9 mouse cellular contexts compared by ENCODE assay signal in the genomic region with DNA sequence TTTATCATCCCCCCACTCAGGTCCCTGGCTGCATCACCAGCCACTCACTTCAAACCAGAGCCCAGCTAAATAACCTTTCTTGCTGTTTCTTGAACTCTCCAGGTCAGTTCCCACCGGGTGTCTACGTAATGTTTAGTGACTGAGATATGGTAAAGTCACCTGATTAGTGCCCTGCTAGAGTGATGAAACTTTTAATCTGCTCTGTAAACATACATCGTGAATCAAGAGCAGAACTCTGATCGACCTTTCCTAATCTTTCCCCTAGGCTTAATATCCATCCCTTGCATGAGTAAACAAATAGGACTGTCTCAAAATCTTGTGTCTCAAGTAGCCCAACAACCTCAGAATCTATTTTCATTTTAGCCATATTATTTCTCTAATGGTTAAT. TPM values are rescaled to one million over a fixed set of nuclear protein-coding genes. Genes with fewer than 3 reads are reported as not detected.
A peak's percentile ranks its signal among the peaks of the same experiment; 100 is the strongest.
DNase-seq lines count a peak whose midpoint lies in the region; ATAC-seq and TF ChIP-seq lines count a peak whose summit lies in the region.
"Had no signal": no experiment of that assay in that cellular context is flagged by ENCODE, and none has a peak within 500 bp of the region (broad histone marks: within the 10 kb centered on the region; RNA-seq: fewer than 3 reads in every experiment).

No protein-coding gene starts in this region.

- H3K36me3 ChIP-seq in hindbrain, embryonic 13.5 days: no peaks in the 10 kb centered on the region
- no peaks in the 10 kb centered on the region for H3K36me3 ChIP-seq in hindbrain, embryonic 10.5 days
- no peaks in the 10 kb centered on the region for H3K36me3 ChIP-seq in ES-E14 (ENCODE audit: control insufficient read depth, insufficient read depth, low read length, poor library complexity, severe bottlenecking)
- no peaks in the 10 kb centered on the region for H3K36me3 ChIP-seq in embryonic facial prominence, embryonic 14.5 days (ENCODE audit: control insufficient read depth, insufficient read depth, low read length)
- no peaks in the 10 kb centered on the region for H3K36me3 ChIP-seq in liver, postnatal 0 days (replicated peaks; ENCODE audit: insufficient read depth, low read length)

- H3K9ac ChIP-seq in hindbrain, embryonic 13.5 days: no peak overlapping the region
- H3K9ac ChIP-seq in ES-E14 (ENCODE audit: insufficient read depth, low read depth, low read length, poor library complexity, severe bottlenecking): peak overlapping the region; percentile 18; the same call in 1 of the 2 replicates
- H3K9ac ChIP-seq in embryonic facial prominence, embryonic 14.5 days (ENCODE audit: low read depth, low read length): no peak overlapping the region
- peak overlapping the region; percentile 77 for H3K9ac ChIP-seq in liver, postnatal 0 days (replicated peaks)

- no peak overlapping the region for H3K27ac ChIP-seq in hindbrain, embryonic 13.5 days
- no peak overlapping the region for H3K27ac ChIP-seq in hindbrain, embryonic 10.5 days
- H3K27ac ChIP-seq in ES-E14 (ENCODE audit: insufficient read depth, low read depth, low read length, poor library complexity, severe bottlenecking): no peak overlapping the region
- H3K27ac ChIP-seq in embryonic facial prominence, embryonic 14.5 days (replicated peaks; ENCODE audit: low read depth, low read length): no peak overlapping the region
- peak overlapping the region; percentile 98 for H3K27ac ChIP-seq in liver, postnatal 0 days (ENCODE audit: low read depth)

- no peaks in the 10 kb centered on the region for H3K9me3 ChIP-seq in hindbrain, embryonic 13.5 days
- H3K9me3 ChIP-seq in hindbrain, embryonic 10.5 days: no peaks in the 10 kb centered on the region
- H3K9me3 ChIP-seq in ES-E14 (ENCODE audit: control insufficient read depth, insufficient read depth, low read depth, low read length): no peaks in the 10 kb centered on the region
- no peaks in the 10 kb centered on the region for H3K9me3 ChIP-seq in embryonic facial prominence, embryonic 14.5 days (ENCODE audit: control insufficient read depth, low read length)
- H3K9me3 ChIP-seq in liver, postnatal 0 days (ENCODE audit: low read length): no peaks in the 10 kb centered on the region

- peak overlapping the region; percentile 68; the same call in 1 of the 2 replicates for H3K4me2 ChIP-seq in hindbrain, embryonic 13.5 days
- H3K4me2 ChIP-seq in embryonic facial prominence, embryonic 14.5 days (ENCODE audit: low read depth, low read length): peak overlapping the region; percentile 68
- peak overlapping the region; percentile 84 for H3K4me2 ChIP-seq in liver, postnatal 0 days (ENCODE audit: low read depth, low read length)

- peaks cover 7% of the 10 kb centered on the region; the same call in 1 of the 2 replicates for H3K4me1 ChIP-seq in hindbrain, embryonic 13.5 days (replicated peaks)
- H3K4me1 ChIP-seq in hindbrain, embryonic 10.5 days (replicated peaks): peaks cover 10% of the 10 kb centered on the region
- peaks cover 0 to 14% of the 10 kb centered on the region in 2 experiments; a peak in 1 of 4 replicates for H3K4me1 ChIP-seq in ES-E14 (ENCODE audit: control insufficient read depth in 2 of 2, insufficient read depth in 2 of 2, low read length in 2 of 2, poor library complexity in 1 of 2)
- H3K4me1 ChIP-seq in embryonic facial prominence, embryonic 14.5 days (ENCODE audit: control insufficient read depth, insufficient read depth, low read length): peaks cover 6% of the 10 kb centered on the region; the same call in 1 of the 2 replicates
- peaks cover 10% of the 10 kb centered on the region; the same call in 1 of the 2 replicates for H3K4me1 ChIP-seq in liver, postnatal 0 days (ENCODE audit: insufficient read depth)

- TF ChIP-seq CTCF in liver, postnatal 0 days (IDR thresholded peaks at IDR 0.05; ENCODE audit: low read depth): no peak

- in situ Hi-C loops in ES-E14 (cut with MboI; ENCODE audit: low sequenced_read_pairs in 2 of 2, unreplicated experiment in 2 of 2): no loop called here

- WGBS in hindbrain, embryonic 13.5 days: 73% methylated on average over 4 of the region's 4 CpGs
- 66% methylated on average over 4 of the region's 4 CpGs for WGBS in hindbrain, embryonic 10.5 days
- 51% methylated on average over 4 of the region's 4 CpGs for WGBS in embryonic facial prominence, embryonic 14.5 days
- WGBS in liver, postnatal 0 days (ENCODE audit: insufficient replicate concordance): 38% methylated on average over 4 of the region's 4 CpGs

- TF ChIP-seq EP300 in liver, postnatal 0 days (IDR thresholded peaks at IDR 0.05; ENCODE audit: low read depth): no peak; the same call in 1 of the 2 replicates

- no peak for ATAC-seq in hindbrain, embryonic 13.5 days (ENCODE audit: low FRiP score)
- no peak for ATAC-seq in embryonic facial prominence, embryonic 14.5 days (ENCODE audit: low read depth)
- peak; percentile 53 for ATAC-seq in liver, postnatal 0 days
- ATAC-seq: Patski had no signal

- H3K4me3 ChIP-seq in hindbrain, embryonic 13.5 days: no peak overlapping the region
- H3K4me3 ChIP-seq in hindbrain, embryonic 10.5 days: no peak overlapping the region
- peak overlapping the region in 1 of 2 experiments; percentile 77; a peak in 1 of 4 replicates for H3K4me3 ChIP-seq in ES-E14 (ENCODE audit: insufficient read depth in 1 of 2, low read depth in 1 of 2, low read length in 2 of 2, poor library complexity in 1 of 2, severe bottlenecking in 1 of 2)
- no peak overlapping the region for H3K4me3 ChIP-seq in embryonic facial prominence, embryonic 14.5 days (ENCODE audit: low read depth, low read length)
- H3K4me3 ChIP-seq in liver, postnatal 0 days (ENCODE audit: low read depth, low read length): peak overlapping the region; percentile 75

- no peaks in the 10 kb centered on the region for H3K27me3 ChIP-seq in hindbrain, embryonic 13.5 days
- no peaks in the 10 kb centered on the region for H3K27me3 ChIP-seq in hindbrain, embryonic 10.5 days (ENCODE audit: insufficient read depth, poor library complexity, severe bottlenecking)
- H3K27me3 ChIP-seq in embryonic facial prominence, embryonic 14.5 days (replicated peaks; ENCODE audit: control insufficient read depth, insufficient read depth, low read length): no peaks in the 10 kb centered on the region
- no peaks in the 10 kb centered on the region for H3K27me3 ChIP-seq in liver, postnatal 0 days (ENCODE audit: insufficient read depth, low read length)
- H3K27me3 ChIP-seq: Patski had no signal

- DNase-seq in hindbrain, embryonic 10.5 days (ENCODE audit: low spot score): no peak
- DNase-seq in ES-E14 (ENCODE audit: low read depth, low spot score): no peak
- DNase-seq in embryonic facial prominence, embryonic 14.5 days (ENCODE audit: low spot score): no peak
- no peak for DNase-seq in liver, postnatal 0 days
- DNase-seq in ovary, postnatal 36 days (ENCODE audit: low spot score): no peak
- DNase-seq in right cerebral cortex, postnatal 14 days: no peak
- no peak for DNase-seq in MN1 (ENCODE audit: low spot score)

TF ChIP-seq in ES-E14, 5 proteins besides CTCF, POLR2A, EP300 and RAD21:
- TF ChIP-seq ZC3H11A (IDR thresholded peaks at IDR 0.05; ENCODE audit: borderline replicate concordance, low read depth, low read length): no peak
- no peak for TF ChIP-seq CHD2 (IDR thresholded peaks at IDR 0.05; ENCODE audit: low read depth, low read length)
- TF ChIP-seq ZNF384 (IDR thresholded peaks at IDR 0.05; ENCODE audit: low read depth, low read length): no peak
- TF ChIP-seq HCFC1 (IDR thresholded peaks at IDR 0.05; ENCODE audit: borderline replicate concordance, insufficient read depth, low read length): no peak
- TF ChIP-seq MAFK (IDR thresholded peaks at IDR 0.05; ENCODE audit: insufficient read depth, low read depth, low read length): no peak

RNA-seq across cellular contexts. Expression of gene Nqo2, which starts 1.5 kb away (rescaled TPM):
- polyA plus RNA-seq in hindbrain, embryonic 13.5 days (2015; fragmentation: Nextera tagmentation; extraction: Ambion mirVana): 9.0 and 10.3 TPM in 2 replicates
- 19.2 and 26.2 TPM in 2 replicates for polyA plus RNA-seq in hindbrain, embryonic 10.5 days (2016; fragmentation: Nextera tagmentation; extraction: Ambion mirVana)
- 12.2 and 15.0 TPM in 2 replicates for total RNA-seq in ES-E14 (2012; rRNA removed)
- 20.0 and 22.0 TPM in 2 replicates for polyA plus RNA-seq in embryonic facial prominence, embryonic 14.5 days (2014; fragmentation: Nextera tagmentation; extraction: Ambion mirVana)
- polyA plus RNA-seq in liver, postnatal 0 days (2015; fragmentation: Nextera tagmentation; extraction: Ambion mirVana): 22.5 and 23.0 TPM in 2 replicates

RNA-seq across cellular contexts. Expression of gene Ripk1, which starts 36.1 kb away (rescaled TPM):
- 6.1 and 6.6 TPM in 2 replicates for polyA plus RNA-seq in hindbrain, embryonic 13.5 days (2015; fragmentation: Nextera tagmentation; extraction: Ambion mirVana)
- 7.3 and 10.0 TPM in 2 replicates for polyA plus RNA-seq in hindbrain, embryonic 10.5 days (2016; fragmentation: Nextera tagmentation; extraction: Ambion mirVana)
- 7.7 and 10.0 TPM in 2 replicates for total RNA-seq in ES-E14 (2012; rRNA removed)
- 18.1 and 18.8 TPM in 2 replicates for polyA plus RNA-seq in embryonic facial prominence, embryonic 14.5 days (2014; fragmentation: Nextera tagmentation; extraction: Ambion mirVana)
- polyA plus RNA-seq in liver, postnatal 0 days (2015; fragmentation: Nextera tagmentation; extraction: Ambion mirVana): 10.4 and 11.3 TPM in 2 replicates

RNA-seq across cellular contexts. Expression of gene Serpinb6a, which starts 36.6 kb away (rescaled TPM):
- polyA plus RNA-seq in hindbrain, embryonic 13.5 days (2015; fragmentation: Nextera tagmentation; extraction: Ambion mirVana): 37.4 and 38.7 TPM in 2 replicates
- polyA plus RNA-seq in hindbrain, embryonic 10.5 days (2016; fragmentation: Nextera tagmentation; extraction: Ambion mirVana): 28.3 and 35.5 TPM in 2 replicates
- 41.7 and 57.2 TPM in 2 replicates for total RNA-seq in ES-E14 (2012; rRNA removed)
- 83.5 and 86.4 TPM in 2 replicates for polyA plus RNA-seq in embryonic facial prominence, embryonic 14.5 days (2014; fragmentation: Nextera tagmentation; extraction: Ambion mirVana)
- 26.0 and 28.3 TPM in 2 replicates for polyA plus RNA-seq in liver, postnatal 0 days (2015; fragmentation: Nextera tagmentation; extraction: Ambion mirVana)

Comparison
In these comparisons a context has a peak if more than half of its experiments do, and no peak if none do; other contexts are left out.
1. H3K9ac ChIP-seq: peak in ES-E14 (single experiment) and liver, postnatal 0 days (single experiment); none in hindbrain, embryonic 13.5 days (single experiment) and embryonic facial prominence, embryonic 14.5 days (single experiment).
2. Peak in every context shown above with its lines, with median percentiles within 50 percentile points of each other: H3K4me2 ChIP-seq.